Mouse (Mus musculus) large intestine, adult 2 months (tissue): ENCODE results near the gene Gpr37l1. TPM values are rescaled to one million over a fixed set of nuclear protein-coding genes. Genes with fewer than 3 reads are reported as not detected.

Experiments used
- DNase-seq: peaks from one replicate; pipeline ENCODE4 v3.0.0-alpha.2; 2012; ENCODE audit warnings: low read depth, low spot score
- WGBS: fragments of 180-500 bp; shearing (Covaris S2); methylation state at CpG from one replicate; pipeline ENCODE4 v1.1.7; 2018; 5-methylcytosine and 5-hydroxymethylcytosine counted together
- polyA plus RNA-seq: library from polyadenylated mRNA; depleted of rRNA; stranded (reverse); fragments of >200 nt; gene quantifications from 2 replicates; pipeline ENCODE4 v1.2.3, GENCODE M21; 2012

Gene Gpr37l1
- polyA plus RNA-seq, 1 experiment: 4.5 TPM

DNA sequence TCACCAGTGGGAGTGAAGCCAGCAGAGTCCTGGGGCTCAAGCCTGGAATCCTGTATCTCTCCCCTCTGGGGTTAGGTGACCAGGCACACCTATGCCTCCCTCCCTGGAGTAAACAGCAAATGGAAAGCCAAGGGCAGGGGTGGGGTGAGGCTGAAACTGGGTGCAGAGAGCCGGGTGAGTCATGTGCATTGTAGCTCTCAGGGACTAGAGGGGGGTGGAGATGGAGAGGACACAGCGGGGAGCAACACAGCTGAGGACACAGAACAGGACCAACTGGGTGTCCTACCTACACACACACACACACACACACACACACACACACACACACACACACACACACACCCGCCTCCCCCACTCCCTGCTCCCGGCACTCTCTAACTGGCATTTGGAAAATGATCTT is 16.0 kb upstream of the Gpr37l1 start:
- DNase-seq: peak; percentile 87
- WGBS: 43% methylated on average over 2 of the region's 4 CpGs

DNA sequence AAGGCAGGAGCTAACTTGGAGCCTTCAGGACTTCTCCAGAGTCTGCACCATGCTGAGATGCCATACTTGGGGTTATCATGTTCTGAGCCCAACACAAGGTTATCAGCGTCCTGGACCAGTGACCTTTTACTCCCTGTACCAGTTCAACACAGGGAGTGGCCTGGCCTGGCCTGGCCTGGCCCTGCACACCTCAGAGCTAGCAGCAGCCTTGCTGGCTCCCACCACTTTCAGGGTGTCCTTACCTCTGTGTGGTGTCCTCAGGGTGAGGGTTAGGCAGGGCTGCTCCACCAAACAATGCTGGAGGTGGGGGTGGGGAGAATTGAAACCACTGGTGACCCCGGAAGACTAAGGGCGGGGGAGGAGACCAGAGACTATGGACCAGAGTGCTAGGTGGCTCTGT is 15.5 kb upstream of the Gpr37l1 start:
- DNase-seq: no peak
- 24% methylated on average over 3 of the region's 3 CpGs for WGBS

- WGBS: 39% methylated on average over 8 of the region's 8 CpGs
These were observed 14.6 kb upstream of the Gpr37l1 start for GRCm38 (mm10) chr1:135181880-135182623.

GRCm38 (mm10) chr1:135181275-135181674 is 13.8 kb upstream of the Gpr37l1 start:
- 31% methylated on average over 4 of the region's 4 CpGs for WGBS

More at GRCm38 (mm10) chr1:135181880-135182623, 14.6 kb upstream of the Gpr37l1 start:
- DNase-seq: no peak

DNA sequence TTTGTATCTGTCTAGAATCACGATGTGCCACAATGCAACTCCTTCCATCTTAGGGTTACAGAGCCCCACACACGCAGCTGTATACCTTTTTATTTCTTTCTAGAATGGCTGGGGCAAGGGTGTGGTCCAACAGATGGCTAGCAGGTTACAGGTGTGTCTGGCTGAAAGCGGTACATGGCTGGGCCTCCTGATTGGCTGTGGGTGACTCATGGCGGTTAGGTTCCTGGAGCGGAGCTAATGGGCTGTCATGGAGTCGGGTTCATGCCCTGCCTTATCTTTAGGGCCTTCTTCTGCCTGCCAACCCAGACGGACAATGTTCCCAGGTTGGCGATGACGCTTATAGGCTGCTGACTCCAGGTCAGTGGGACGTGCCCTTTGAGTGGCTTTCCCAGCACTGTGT is 13.3 kb upstream of the Gpr37l1 start:
- peak; percentile 95 for DNase-seq
- 30% methylated on average over 10 of the region's 10 CpGs for WGBS

More at GRCm38 (mm10) chr1:135181275-135181674, 13.8 kb upstream of the Gpr37l1 start:
- no peak for DNase-seq

GRCm38 (mm10) chr1:135178863-135179262 is 11.4 kb upstream of the Gpr37l1 start:
- DNase-seq: no peak
- 40% methylated on average over 7 of the region's 7 CpGs for WGBS

DNA sequence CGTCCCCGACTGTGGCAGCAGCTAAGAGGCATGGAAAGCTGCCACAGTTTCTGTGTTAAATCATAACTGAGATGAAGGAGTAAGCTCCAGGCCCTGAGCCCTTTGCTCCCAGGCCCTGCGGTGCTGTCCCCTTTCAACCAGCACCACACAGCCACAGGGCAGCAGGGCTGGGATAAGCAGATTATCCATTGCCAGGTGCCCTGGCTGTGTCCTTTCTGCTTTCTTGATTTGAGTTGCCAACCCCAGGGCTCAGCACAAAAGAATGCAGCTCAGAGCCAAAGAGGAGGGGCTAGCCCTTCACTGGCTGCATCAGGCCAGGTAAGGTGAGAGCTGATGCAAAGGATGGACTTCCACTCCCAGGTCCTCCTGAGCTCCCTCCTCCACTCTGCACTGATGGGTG is 10.2 kb upstream of the Gpr37l1 start:
- 93% methylated on average over 3 of the region's 3 CpGs for WGBS

GRCm38 (mm10) chr1:135175176-135175575 is 7.7 kb upstream of the Gpr37l1 start:
- 40% methylated on average over 3 of the region's 3 CpGs for WGBS

More for the DNA sequence above, 10.2 kb upstream of the Gpr37l1 start:
- DNase-seq: no peak

GRCm38 (mm10) chr1:135173311-135173710 is 5.8 kb upstream of the Gpr37l1 start:
- no peak for DNase-seq
- 86% methylated on average over 6 of the region's 6 CpGs for WGBS

More at GRCm38 (mm10) chr1:135175176-135175575, 7.7 kb upstream of the Gpr37l1 start:
- no peak for DNase-seq

DNA sequence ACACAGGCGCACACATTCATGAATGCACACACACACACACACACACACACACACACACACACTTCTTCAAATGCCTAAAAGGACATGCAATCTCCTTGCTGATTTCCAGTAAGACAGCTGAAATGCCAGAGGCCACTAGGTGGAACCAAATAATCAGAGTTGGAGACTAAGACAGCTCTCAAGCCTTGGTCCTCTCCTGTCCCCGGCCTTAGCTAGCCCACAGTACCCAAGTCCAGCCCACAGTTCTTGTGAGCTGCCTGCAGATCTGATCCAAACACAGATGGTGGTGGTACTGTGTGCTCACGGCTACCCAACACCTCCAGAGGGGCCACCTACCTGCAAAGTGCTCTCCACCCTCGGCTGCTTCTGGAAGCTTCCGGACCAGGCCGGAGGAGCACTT is 4.5 kb upstream of the Gpr37l1 start:
- DNase-seq: no peak
- WGBS: 42% methylated on average over 6 of the region's 6 CpGs

DNA sequence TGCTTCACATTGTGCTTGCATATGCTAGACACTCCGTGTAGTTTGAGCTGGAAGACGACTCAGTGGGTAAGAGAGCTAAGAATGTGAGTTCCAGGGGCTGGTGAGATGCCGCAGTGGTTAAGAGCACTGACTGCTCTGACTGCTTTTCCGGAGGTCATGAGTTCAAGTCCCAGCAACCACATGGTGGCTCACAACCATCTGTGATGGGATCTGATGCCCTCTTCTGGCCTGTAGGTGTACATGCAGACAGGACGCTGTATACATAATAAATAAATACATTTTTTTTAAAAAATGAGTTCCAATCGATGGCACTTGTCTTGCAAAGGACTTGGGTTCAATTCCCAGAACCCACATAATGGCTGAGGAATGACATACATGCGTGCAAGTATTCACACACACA is 3.7 kb upstream of the Gpr37l1 start:
- 79% methylated on average over 7 of the region's 7 CpGs for WGBS
- DNase-seq: no peak

- DNase-seq: no peak
- WGBS: 44% methylated on average over 10 of the region's 10 CpGs
These were observed 2.8 kb upstream of the Gpr37l1 start for GRCm38 (mm10) chr1:135170299-135170698.

GRCm38 (mm10) chr1:135169556-135170224 is 2.2 kb upstream of the Gpr37l1 start:
- DNase-seq: no peak
- 22% methylated on average over 12 of the region's 12 CpGs for WGBS

DNA sequence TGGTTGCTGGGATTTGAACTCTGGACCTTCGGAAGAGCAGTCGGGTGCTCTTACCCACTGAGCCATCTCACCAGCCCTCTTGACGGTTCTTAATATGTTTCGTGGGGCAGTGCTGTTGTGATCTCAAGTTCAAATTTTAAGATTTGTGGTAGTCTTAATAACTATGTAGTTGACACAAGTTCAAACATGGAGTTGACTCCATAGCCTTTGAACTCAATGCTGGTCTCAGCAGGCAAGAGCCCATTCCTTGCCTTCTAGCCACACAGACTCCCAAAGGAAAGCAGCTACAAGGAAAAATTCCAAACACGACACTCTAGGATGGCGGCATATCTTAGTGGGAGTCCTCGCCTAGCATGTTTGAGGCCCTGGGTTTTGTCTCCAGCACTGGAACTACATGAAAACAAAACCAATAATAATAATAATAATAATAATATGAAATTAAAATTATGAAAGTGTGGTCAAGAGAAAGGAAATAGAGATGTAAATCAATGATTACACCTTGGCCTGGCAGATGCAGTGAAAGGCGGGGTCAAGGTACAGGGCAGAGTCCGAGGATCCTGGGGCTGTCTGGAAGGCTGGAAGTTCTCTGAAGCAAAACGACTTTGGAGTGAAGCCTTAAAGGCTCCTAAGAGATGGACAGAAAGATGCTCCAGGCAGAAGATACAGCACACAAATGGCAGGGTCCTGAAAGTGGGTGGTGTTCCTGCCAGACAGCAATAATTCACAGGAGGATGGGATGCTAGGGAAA is 1.1 kb upstream of the Gpr37l1 start:
- DNase-seq: no peak
- WGBS: 76% methylated on average over 10 of the region's 10 CpGs

GRCm38 (mm10) chr1:135162720-135163119 is 4.8 kb downstream of the Gpr37l1 start:
- 77% methylated on average over 6 of the region's 6 CpGs for WGBS
- DNase-seq: no peak

DNA sequence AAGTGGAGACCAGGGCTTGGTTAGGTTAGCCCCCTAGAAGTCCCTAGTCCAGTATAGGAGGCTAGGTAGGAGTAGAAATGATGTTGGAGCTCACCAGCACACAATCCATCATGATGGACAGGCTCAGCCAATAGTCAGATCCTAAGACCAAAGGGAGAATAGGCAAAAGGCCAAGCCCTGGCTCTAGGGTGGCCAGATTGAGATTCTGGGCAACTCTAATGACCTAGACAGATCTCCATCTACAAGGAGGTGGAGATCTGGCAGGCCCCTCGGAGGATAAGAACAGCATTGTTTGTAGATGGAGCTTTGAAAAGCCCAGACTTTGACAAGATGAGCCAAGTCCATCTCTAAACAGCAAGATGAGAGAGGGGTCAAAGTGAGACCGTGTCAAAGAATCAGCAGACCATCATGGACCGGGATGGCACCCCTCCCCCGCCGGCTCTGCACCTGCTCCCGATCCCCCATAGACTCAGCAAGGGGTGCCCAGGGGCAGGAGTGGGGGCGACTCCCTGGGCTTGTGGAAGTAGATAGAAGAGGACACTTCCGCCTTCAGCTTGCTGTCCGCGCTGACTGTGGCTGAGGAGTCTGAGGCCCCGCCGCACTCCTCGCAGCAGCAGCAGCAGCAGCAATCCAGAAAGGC is 7.0 kb downstream of the Gpr37l1 start:
- 80% methylated on average over 13 of the region's 13 CpGs for WGBS
- no peak for DNase-seq

- 76% methylated on average over 11 of the region's 11 CpGs for WGBS
- DNase-seq: no peak
These were observed 7.8 kb downstream of the Gpr37l1 start for GRCm38 (mm10) chr1:135159556-135160123.

- DNase-seq: no peak
- 67% methylated on average over 7 of the region's 7 CpGs for WGBS
These were observed 8.4 kb downstream of the Gpr37l1 start for GRCm38 (mm10) chr1:135159074-135159473.

DNA sequence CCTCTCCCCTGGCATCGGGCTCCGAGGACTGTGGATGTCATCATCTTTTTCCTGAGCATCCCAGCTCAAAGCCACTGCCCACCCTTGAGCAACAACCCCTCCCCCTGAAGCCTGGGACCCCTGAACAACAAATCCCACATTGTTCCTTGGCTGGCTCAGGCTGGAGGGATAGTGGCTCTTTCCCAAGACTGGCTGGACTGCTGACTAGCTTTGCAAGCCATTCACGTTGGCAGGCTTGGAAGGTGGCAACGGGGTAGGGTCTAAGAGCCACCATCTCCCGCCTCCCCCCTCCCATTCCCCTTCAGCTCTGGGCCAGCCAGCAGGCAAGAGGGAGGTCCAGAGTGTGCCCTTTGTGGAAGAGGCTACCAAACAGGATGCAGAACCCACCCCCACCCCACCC is 8.8 kb downstream of the Gpr37l1 start:
- 60% methylated on average over 5 of the region's 5 CpGs for WGBS
- no peak for DNase-seq

DNA sequence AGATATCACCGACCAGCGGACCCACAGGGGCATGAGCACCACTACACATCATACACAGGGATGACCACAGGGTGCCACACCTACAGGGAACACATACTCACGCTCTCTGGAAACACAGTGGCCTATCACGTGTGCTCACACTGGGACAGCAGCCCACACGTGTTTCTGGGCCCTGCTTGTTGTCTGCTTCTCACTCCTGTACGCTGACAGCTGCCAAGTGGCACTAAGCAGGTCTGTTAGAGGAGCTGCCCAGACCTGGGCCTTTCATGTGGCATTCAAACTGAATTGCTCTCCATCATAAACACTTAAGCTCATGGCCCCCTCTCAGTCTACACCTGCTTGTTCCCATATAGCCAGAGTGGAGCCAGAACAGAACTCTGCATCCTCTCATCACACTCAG is 11.2 kb downstream of the Gpr37l1 start:
- whole genome bisulfite sequencing: 89% methylated on average over 6 of the region's 6 CpGs
- DNase-seq: no peak
